Mouse (Mus musculus): ENCODE measurements around the gene Gnb1l.

GRCm38 (mm10) chr16:18577599-18578160, 79.2 kb downstream of the Gnb1l start:
- TF ChIP-seq CTCF (IDR thresholded peaks at IDR 0.05; ENCODE audit: borderline replicate concordance, extremely low read depth, insufficient read depth, insufficient read length) (no peak), POLR2A (IDR thresholded peaks at IDR 0.05; ENCODE audit: borderline replicate concordance, extremely low read depth, insufficient read depth, insufficient read length, poor library complexity, severe bottlenecking) (no peak)
